Mouse (Mus musculus): ENCODE results near the gene Rnf208.

DNA sequence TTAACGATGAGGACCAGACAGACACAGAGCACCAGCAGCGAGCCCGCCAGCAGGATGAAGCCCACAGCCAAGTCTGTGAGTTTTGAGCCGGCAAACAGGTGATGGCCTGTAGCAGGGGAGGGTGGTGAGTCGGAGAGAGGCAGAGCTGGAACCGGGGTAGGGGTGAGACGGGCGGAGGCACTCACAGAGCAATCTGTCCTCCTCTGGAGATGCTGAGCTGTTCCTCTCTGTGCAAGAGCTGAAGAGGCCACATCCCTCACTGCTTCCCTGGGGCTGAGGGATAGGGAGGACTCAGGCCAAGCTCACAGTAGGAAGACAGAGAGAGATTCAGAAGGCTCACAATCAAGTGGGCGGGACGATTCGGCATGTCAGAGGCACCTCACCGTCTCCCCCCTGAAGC, 11.0 kb upstream of the Rnf208 start:
- TF ChIP-seq REST (IDR thresholded peaks at IDR 0.05; ENCODE audit: insufficient read depth, insufficient read length) (no peak), MAX (IDR thresholded peaks at IDR 0.05; ENCODE audit: low read depth) (no peak), POLR2A (IDR thresholded peaks at IDR 0.05; ENCODE audit: insufficient read length, low read depth) (no peak), USF1 (IDR thresholded peaks at IDR 0.05; ENCODE audit: low read depth) (no peak), E2F4 (IDR thresholded peaks at IDR 0.05; ENCODE audit: insufficient read depth) (no peak), POLR2AphosphoS2 (IDR thresholded peaks at IDR 0.05; ENCODE audit: insufficient read length, low read depth) (no peak), MYOG (IDR thresholded peaks at IDR 0.05; ENCODE audit: control insufficient read depth in 1 of 3, insufficient read depth in 1 of 3, insufficient read length in 2 of 3, low read depth in 2 of 3) (no peak), TCF3 (IDR thresholded peaks at IDR 0.05; ENCODE audit: insufficient read length, low read depth) (no peak), SRF (IDR thresholded peaks at IDR 0.05; ENCODE audit: control insufficient read depth, insufficient read length, low read depth) (no peak), MYOD1 (IDR thresholded peaks at IDR 0.05; ENCODE audit: control insufficient read depth in 1 of 3, insufficient read length in 2 of 3, low read depth in 2 of 3) (no peak), TCF12 (IDR thresholded peaks at IDR 0.05; ENCODE audit: insufficient read depth, poor library complexity, severe bottlenecking) (no peak), CEBPB (IDR thresholded peaks at IDR 0.05; ENCODE audit: insufficient read depth, poor library complexity, severe bottlenecking) (no peak)

Measured in myocyte (in vitro differentiated cells).